Mouse (Mus musculus) limb, embryonic 14.5 days (tissue): ENCODE results near the gene Ttc24. TPM values are rescaled to one million over a fixed set of nuclear protein-coding genes. Genes with fewer than 3 reads are reported as not detected.

Source experiments
- ATAC-seq: fragments of 200-750 bp; cut with Nextera tagmentation; 2 replicates; pipeline ENCODE4 v1.8.0; 2017; ENCODE audit warnings: low read depth, moderate number of reproducible peaks, moderate TSS enrichment; ENCODE audit not compliant: low FRiP score
- DNase-seq: peaks from one replicate; pipeline ENCODE4 v3.0.0-alpha.2; 2015; ENCODE audit warnings: low spot score
- H3K27ac ChIP-seq: fragments of 300-500 bp; sonication (generic); replicated peaks from 2 replicates; pipeline ENCODE4 v1.5.1; 2014; ENCODE audit warnings: low read depth, mild to moderate bottlenecking, low read length, moderate library complexity, mixed read lengths
- H3K27me3 ChIP-seq: fragments of 300-500 bp; sonication (generic); 2 replicates; pipeline ENCODE4 v1.6.1; 2014; ENCODE audit warnings: low read length, mixed read lengths; ENCODE audit not compliant: control insufficient read depth, insufficient read depth
- H3K36me3 ChIP-seq: fragments of 300-500 bp; sonication (generic); 2 replicates; pipeline ENCODE4 v1.6.1; 2014; ENCODE audit warnings: mild to moderate bottlenecking, low read length, moderate library complexity, mixed read lengths; ENCODE audit not compliant: control insufficient read depth, insufficient read depth
- H3K4me1 ChIP-seq: fragments of 300-500 bp; sonication (generic); 2 replicates; pipeline ENCODE4 v1.6.1; 2014; ENCODE audit warnings: antibody characterized with exemption, low read length, mixed read lengths; ENCODE audit not compliant: control insufficient read depth, insufficient read depth
- H3K4me2 ChIP-seq: fragments of 300-500 bp; sonication (generic); replicated peaks from 2 replicates; pipeline ENCODE4 v1.6.1; 2014; ENCODE audit warnings: low read depth, mild to moderate bottlenecking, low read length, moderate library complexity; ENCODE audit not compliant: severe bottlenecking
- H3K4me3 ChIP-seq: fragments of 300-500 bp; sonication (generic); replicated peaks from 2 replicates; pipeline ENCODE4 v1.5.1; 2014; ENCODE audit warnings: low read length
- H3K9ac ChIP-seq: fragments of 300-500 bp; sonication (generic); 2 replicates; pipeline ENCODE4 v1.6.1; 2014; ENCODE audit warnings: mild to moderate bottlenecking, low read depth, low read length, moderate library complexity; ENCODE audit not compliant: severe bottlenecking
- H3K9me3 ChIP-seq: fragments of 300-500 bp; sonication (generic); 2 replicates; pipeline ENCODE4 v1.6.1; 2016; ENCODE audit warnings: low read length; ENCODE audit not compliant: control insufficient read depth
- POLR2A ChIP-seq: fragments of 200-500 bp; IDR thresholded peaks from 2 replicates; pipeline ENCODE4 v1.8.0; 2012; ENCODE audit warnings: inconsistent platforms, mild to moderate bottlenecking, moderate library complexity, borderline replicate concordance; ENCODE audit not compliant: insufficient read depth, insufficient read length; ENCODE audit errors: extremely low read depth
- WGBS: fragments of 180-500 bp; shearing (Covaris S2); extraction: QIAGEN DNeasy Blood & Tissue Kit; methylation state at CpG from one replicate; pipeline ENCODE4 v1.1.7; 2014; 5-methylcytosine and 5-hydroxymethylcytosine counted together
- polyA plus RNA-seq, 2 experiments: library from polyadenylated mRNA; depleted of rRNA in 1 of 2; stranded (reverse) in 1 of 2; unstranded in 1 of 2; fragments of >200 nt; fragmentation: Nextera tagmentation in 1 of 2; extraction: Ambion mirVana in 1 of 2; gene quantifications; 2 replicates each; pipeline versions ENCODE4 v1.2.1 to v1.2.3; 2012 to 2014

The Ttc24 gene
- polyA plus RNA-seq, 2 experiments = not detected

DNA sequence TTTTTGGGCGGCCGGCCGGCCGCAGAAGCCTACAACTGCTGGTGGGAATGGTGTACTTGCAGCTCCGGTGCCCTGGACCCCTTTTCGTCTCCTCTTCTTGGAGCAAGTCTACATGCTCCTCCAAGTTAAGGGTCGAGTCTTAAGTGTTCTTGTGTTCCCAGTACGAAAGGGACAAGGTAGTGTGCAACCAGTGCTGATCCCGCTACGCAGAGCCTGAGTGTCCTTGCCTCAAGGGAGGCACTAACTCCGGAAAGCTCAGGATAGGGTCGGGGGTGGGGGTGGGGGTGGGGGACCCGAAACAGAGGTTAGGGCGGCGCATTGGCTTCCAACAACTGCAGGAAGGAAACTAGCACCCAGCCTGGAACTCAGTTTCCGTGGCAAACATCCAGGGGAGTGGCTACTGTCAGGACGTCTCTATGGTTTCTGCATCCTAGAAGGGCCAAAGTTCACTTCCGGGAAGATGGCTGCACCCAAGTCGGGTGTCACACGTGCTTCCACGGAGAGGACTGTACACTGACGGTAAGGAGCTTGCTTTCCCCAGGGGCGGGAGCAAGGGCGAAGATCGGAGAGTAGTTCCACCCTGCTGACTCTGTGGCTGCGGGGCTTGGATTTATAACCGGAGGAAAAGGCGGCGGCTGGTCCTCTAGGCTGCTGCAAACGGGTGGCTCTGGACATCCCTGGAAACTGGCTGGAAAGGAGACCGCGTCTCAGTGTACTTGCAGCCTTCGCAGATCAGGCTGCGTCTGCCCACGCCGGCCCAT, 35.3 kb downstream of the Ttc24 start, which contains the start of gene Gpatch4:
Gene Gpatch4, plus strand, starts transcription at position 448 of the 761 bp plus-strand sequence.
- no peaks in the 10 kb centered on the region for H3K9me3 ChIP-seq
- peak; percentile 99 for DNase-seq
- peak; percentile 91 for ATAC-seq
- no peaks in the 10 kb centered on the region for H3K36me3 ChIP-seq
- H3K4me2 ChIP-seq = peak within 1 kb of the TSS; percentile 55
- H3K27ac ChIP-seq = no peak within 1 kb of the TSS
- H3K9ac ChIP-seq = peak within 1 kb of the TSS; percentile 56
- no peaks in the 10 kb centered on the region for H3K27me3 ChIP-seq
- 10% methylated on average over 36 of the region's 36 CpGs for WGBS
- peaks cover 3% of the 10 kb centered on the region; the same call in 1 of the 2 replicates for H3K4me1 ChIP-seq
- peak within 1 kb of the TSS; percentile 63 for H3K4me3 ChIP-seq
- TF ChIP-seq POLR2A = no peak

DNA sequence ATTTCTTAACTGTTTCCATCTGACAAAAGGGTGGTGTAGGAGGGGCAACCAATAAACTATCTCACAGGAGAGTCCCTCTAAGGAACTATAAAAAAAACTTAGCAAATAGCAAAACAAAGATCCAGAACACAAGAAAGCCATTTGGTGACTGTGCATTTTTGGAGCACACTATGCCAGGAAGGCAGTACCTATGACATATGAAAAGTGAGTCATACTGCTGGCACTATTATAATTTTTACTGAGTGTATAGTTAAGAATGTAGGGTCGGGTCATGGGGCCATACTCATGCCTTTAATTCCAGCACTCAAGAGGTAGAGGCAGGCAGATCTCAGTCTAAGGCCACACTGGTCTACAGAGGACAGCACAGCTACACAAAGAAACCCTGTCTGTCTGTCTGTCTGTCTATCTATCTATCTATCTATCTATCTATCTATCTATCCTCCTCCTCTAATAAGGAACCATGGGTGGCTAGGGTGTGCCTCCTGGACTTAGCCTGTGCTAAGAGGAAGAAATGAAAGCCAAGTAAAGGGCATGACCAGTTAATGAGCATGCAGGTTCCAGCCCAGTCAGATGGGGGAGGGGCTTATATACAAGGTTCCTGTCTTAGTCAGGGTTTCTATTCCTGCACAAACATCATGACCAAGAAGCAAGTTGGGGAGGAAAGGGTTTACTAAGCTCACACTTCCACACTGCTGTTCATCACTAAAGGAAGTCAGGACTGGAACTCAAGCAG, 42.4 kb downstream of the Ttc24 start:
- H3K4me1 ChIP-seq = no peaks in the 10 kb centered on the region
- no peaks in the 10 kb centered on the region for H3K36me3 ChIP-seq
- no peak for TF ChIP-seq POLR2A
- ATAC-seq (no peak), DNase-seq (no peak)
- H3K27ac ChIP-seq = no peak overlapping the region
- H3K9me3 ChIP-seq = no peaks in the 10 kb centered on the region
- H3K27me3 ChIP-seq = peaks cover 12% of the 10 kb centered on the region
- no peak overlapping the region for H3K4me2 ChIP-seq
- 41% methylated on average over 1 of the region's 1 CpGs for WGBS
- no peak overlapping the region for H3K4me3 ChIP-seq
- H3K9ac ChIP-seq = no peak overlapping the region

GRCm38 (mm10) chr3:88033506-88033905, 44.6 kb downstream of the Ttc24 start:
- no peaks in the 10 kb centered on the region for H3K4me1 ChIP-seq
- H3K9me3 ChIP-seq = no peaks in the 10 kb centered on the region
- DNase-seq = no peak
- WGBS = 65% methylated on average over 5 of the region's 5 CpGs
- no peak for ATAC-seq
- H3K4me3 ChIP-seq = no peak overlapping the region
- H3K9ac ChIP-seq = no peak overlapping the region
- H3K27ac ChIP-seq = no peak overlapping the region
- H3K36me3 ChIP-seq = no peaks in the 10 kb centered on the region
- TF ChIP-seq POLR2A = no peak
- peaks cover 18% of the 10 kb centered on the region for H3K27me3 ChIP-seq
- no peak overlapping the region for H3K4me2 ChIP-seq

GRCm38 (mm10) chr3:88030608-88031395, 47.3 kb downstream of the Ttc24 start:
- peak; percentile 14 for DNase-seq

More at GRCm38 (mm10) chr3:88030608-88031395, 47.3 kb downstream of the Ttc24 start:
- Histone ChIP-seq H3K4me2 (no peak overlapping the region), H3K4me3 (no peak overlapping the region), H3K9ac (no peak overlapping the region), H3K4me1 (no peaks in the 10 kb centered on the region), H3K27me3 (peaks cover 25% of the 10 kb centered on the region), H3K36me3 (no peaks in the 10 kb centered on the region), H3K27ac (no peak overlapping the region), H3K9me3 (no peaks in the 10 kb centered on the region)
- 21% methylated on average over 19 of the region's 19 CpGs for WGBS
- no peak for ATAC-seq
- no peak for TF ChIP-seq POLR2A
